Mouse (Mus musculus) heart, embryonic 16.5 days (tissue): ENCODE data around the gene Cd160. TPM values are rescaled to one million over a fixed set of nuclear protein-coding genes. Genes with fewer than 3 reads are reported as not detected.

Experiments used
- ATAC-seq: fragments of 200-750 bp; cut with Nextera tagmentation; replicated peaks from 2 replicates; pipeline ENCODE4 v1.8.0; 2017; ENCODE audit warnings: moderate number of reproducible peaks; ENCODE audit not compliant: insufficient read depth, low FRiP score; ENCODE audit errors: extremely low read depth
- H3K27ac ChIP-seq: fragments of 300-500 bp; sonication (generic); 2 replicates; pipeline ENCODE4 v1.5.1; 2014; ENCODE audit warnings: mild to moderate bottlenecking, low read length, control low read depth, moderate library complexity
- H3K27me3 ChIP-seq: fragments of 300-500 bp; sonication (generic); 2 replicates; pipeline ENCODE4 v1.6.1; 2014; ENCODE audit warnings: low read length, mixed read lengths; ENCODE audit not compliant: control insufficient read depth, insufficient read depth
- H3K36me3 ChIP-seq: fragments of 300-500 bp; sonication (generic); 2 replicates; pipeline ENCODE4 v1.6.1; 2014; ENCODE audit not compliant: control insufficient read depth, insufficient read depth
- H3K4me1 ChIP-seq: fragments of 300-500 bp; sonication (generic); 2 replicates; pipeline ENCODE4 v1.6.1; 2014; ENCODE audit warnings: low read length, mixed read lengths; ENCODE audit not compliant: control insufficient read depth, insufficient read depth
- H3K4me2 ChIP-seq: fragments of 300-500 bp; sonication (generic); 2 replicates; pipeline ENCODE4 v1.6.1; 2014; ENCODE audit warnings: low read depth, mild to moderate bottlenecking, control low read depth, low read length
- H3K4me3 ChIP-seq: fragments of 300-500 bp; sonication (generic); 2 replicates; pipeline ENCODE4 v1.5.1; 2014; ENCODE audit warnings: mild to moderate bottlenecking, control low read depth, low read length
- H3K9ac ChIP-seq: fragments of 300-500 bp; sonication (generic); 2 replicates; pipeline ENCODE4 v1.6.1; 2014; ENCODE audit warnings: low read length, control low read depth
- H3K9me3 ChIP-seq: fragments of 300-500 bp; sonication (generic); replicated peaks from 2 replicates; pipeline ENCODE4 v1.6.1; 2016; ENCODE audit warnings: low read length; ENCODE audit not compliant: control insufficient read depth
- WGBS: fragments of 180-500 bp; shearing (Covaris S2); extraction: QIAGEN DNeasy Blood & Tissue Kit; methylation state at CpG from one replicate; pipeline ENCODE4 v1.1.7; 2014; 5-methylcytosine and 5-hydroxymethylcytosine counted together
- polyA plus RNA-seq: library from polyadenylated mRNA; unstranded; fragments of >200 nt; fragmentation: Nextera tagmentation; extraction: Ambion mirVana; gene quantifications from 2 replicates; pipeline ENCODE4 v1.2.1, GENCODE M21; 2015

Gene Cd160
- polyA plus RNA-seq, 1 experiment from 2014 or later: 5.5 TPM

GRCm38 (mm10) chr3:96855833-96856232, 26.7 kb upstream of the Cd160 start:
- Histone ChIP-seq H3K9me3 (no peaks in the 10 kb centered on the region), H3K9ac (no peak overlapping the region), H3K36me3 (no peaks in the 10 kb centered on the region), H3K27ac (no peak overlapping the region), H3K4me2 (no peak overlapping the region), H3K4me1 (peaks cover 5% of the 10 kb centered on the region), H3K27me3 (no peaks in the 10 kb centered on the region), H3K4me3 (no peak overlapping the region)
- 73% methylated on average over 3 of the region's 3 CpGs for WGBS
- no peak for ATAC-seq

DNA sequence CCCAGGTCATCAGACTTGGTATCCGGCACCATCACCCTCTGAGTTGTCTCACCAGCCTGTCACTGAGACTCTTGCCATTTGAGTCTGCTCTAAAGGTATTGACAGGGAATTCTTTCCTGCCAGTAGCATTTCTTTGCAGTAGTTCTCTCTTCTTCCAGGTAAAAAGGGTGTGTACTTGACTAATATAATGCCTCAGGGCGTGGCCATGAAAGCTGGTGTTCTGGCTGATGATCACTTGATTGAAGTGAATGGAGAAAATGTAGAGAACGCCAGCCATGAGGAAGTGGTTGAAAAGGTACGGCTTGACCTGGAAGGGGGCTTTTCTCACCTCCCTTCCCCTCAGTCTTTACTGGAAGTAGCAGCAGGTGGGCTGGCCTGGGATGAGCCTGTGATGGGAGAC, 25.2 kb upstream of the Cd160 start:
- WGBS: 83% methylated on average over 4 of the region's 4 CpGs
- Histone ChIP-seq H3K36me3 (no peaks in the 10 kb centered on the region), H3K27me3 (no peaks in the 10 kb centered on the region), H3K4me3 (no peak overlapping the region), H3K9me3 (no peaks in the 10 kb centered on the region), H3K4me1 (peaks cover 5% of the 10 kb centered on the region), H3K27ac (no peak overlapping the region), H3K4me2 (no peak overlapping the region), H3K9ac (no peak overlapping the region)
- no peak for ATAC-seq

GRCm38 (mm10) chr3:96852561-96852960, 23.4 kb upstream of the Cd160 start:
- no peak for ATAC-seq
- Histone ChIP-seq H3K9me3 (no peaks in the 10 kb centered on the region), H3K9ac (no peak overlapping the region), H3K4me2 (no peak overlapping the region), H3K36me3 (no peaks in the 10 kb centered on the region), H3K27ac (no peak overlapping the region), H3K4me3 (no peak overlapping the region), H3K27me3 (no peaks in the 10 kb centered on the region), H3K4me1 (peaks cover 5% of the 10 kb centered on the region)
- 37% methylated on average over 6 of the region's 6 CpGs for WGBS

GRCm38 (mm10) chr3:96849168-96849727, 20.1 kb upstream of the Cd160 start:
- Histone ChIP-seq H3K4me3 (no peak overlapping the region), H3K4me2 (no peak overlapping the region), H3K27ac (no peak overlapping the region), H3K4me1 (peaks cover 5% of the 10 kb centered on the region), H3K36me3 (no peaks in the 10 kb centered on the region), H3K9ac (no peak overlapping the region), H3K27me3 (no peaks in the 10 kb centered on the region), H3K9me3 (no peaks in the 10 kb centered on the region)
- WGBS: 75% methylated on average over 2 of the region's 2 CpGs
- ATAC-seq: no peak

GRCm38 (mm10) chr3:96848470-96848869, 19.3 kb upstream of the Cd160 start:
- H3K9me3 ChIP-seq: no peaks in the 10 kb centered on the region
- H3K27ac ChIP-seq: peak overlapping the region; percentile 27; the same call in 1 of the 2 replicates
- 72% methylated on average over 7 of the region's 8 CpGs for WGBS
- ATAC-seq: no peak
- no peaks in the 10 kb centered on the region for H3K36me3 ChIP-seq
- no peak overlapping the region for H3K4me2 ChIP-seq
- H3K9ac ChIP-seq: no peak overlapping the region
- no peak overlapping the region for H3K4me3 ChIP-seq
- peaks cover 5% of the 10 kb centered on the region for H3K4me1 ChIP-seq
- no peaks in the 10 kb centered on the region for H3K27me3 ChIP-seq

DNA sequence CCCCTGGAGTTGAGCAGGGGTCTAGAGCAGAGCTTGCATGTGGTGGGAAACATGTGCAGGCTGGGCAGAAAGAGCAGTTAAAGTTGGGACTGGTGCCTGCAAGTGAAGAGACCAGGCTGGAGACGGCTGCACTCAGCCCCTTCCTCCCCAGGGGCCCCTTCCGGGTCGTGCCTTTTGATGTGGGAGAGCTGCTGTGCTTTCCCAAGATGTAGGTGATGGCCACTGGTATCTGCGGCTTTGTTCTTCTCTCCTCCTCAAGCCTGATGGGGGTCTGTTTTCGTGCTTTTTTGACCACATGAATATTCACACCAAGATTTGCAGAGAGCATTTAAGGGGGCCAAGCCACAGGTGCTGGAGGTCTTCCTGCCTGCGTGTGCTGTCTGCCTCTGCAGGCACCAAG, 18.5 kb upstream of the Cd160 start:
- peak overlapping the region; percentile 39; the same call in 1 of the 2 replicates for H3K27ac ChIP-seq
- 25% methylated on average over 6 of the region's 6 CpGs for WGBS
- H3K36me3 ChIP-seq: no peaks in the 10 kb centered on the region
- peaks cover 1% of the 10 kb centered on the region for H3K4me1 ChIP-seq
- H3K4me3 ChIP-seq: no peak overlapping the region
- no peaks in the 10 kb centered on the region for H3K27me3 ChIP-seq
- no peak overlapping the region for H3K4me2 ChIP-seq
- no peak; the same call in 1 of the 2 replicates for ATAC-seq
- no peak overlapping the region for H3K9ac ChIP-seq
- H3K9me3 ChIP-seq: no peaks in the 10 kb centered on the region

DNA sequence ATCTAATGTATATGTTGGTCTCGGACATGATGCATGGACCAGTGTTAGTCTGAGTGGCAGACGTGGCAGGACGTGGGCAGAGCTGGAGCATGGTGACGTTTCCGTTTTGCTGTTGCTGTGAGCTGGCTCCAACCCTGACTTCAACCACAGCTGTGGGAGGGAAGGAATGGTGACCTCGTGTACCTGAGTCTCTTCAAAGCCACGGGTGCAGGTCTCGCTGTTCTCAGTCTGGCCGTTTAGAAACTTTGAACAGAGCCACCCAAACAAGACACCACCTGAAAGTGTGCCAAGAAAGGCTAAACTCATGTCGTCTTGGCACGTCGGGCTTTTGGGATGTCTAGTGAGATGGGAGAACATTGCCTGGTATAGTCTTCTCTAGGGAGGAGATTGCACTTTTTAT, 17.8 kb upstream of the Cd160 start:
- H3K4me2 ChIP-seq: no peak overlapping the region
- H3K9ac ChIP-seq: no peak overlapping the region
- peak overlapping the region; percentile 39; the same call in 1 of the 2 replicates for H3K27ac ChIP-seq
- WGBS: 81% methylated on average over 12 of the region's 12 CpGs
- H3K36me3 ChIP-seq: no peaks in the 10 kb centered on the region
- no peaks in the 10 kb centered on the region for H3K9me3 ChIP-seq
- no peak for ATAC-seq
- no peak overlapping the region for H3K4me3 ChIP-seq
- H3K27me3 ChIP-seq: no peaks in the 10 kb centered on the region
- H3K4me1 ChIP-seq: no peaks in the 10 kb centered on the region; the same call in 1 of the 2 replicates

DNA sequence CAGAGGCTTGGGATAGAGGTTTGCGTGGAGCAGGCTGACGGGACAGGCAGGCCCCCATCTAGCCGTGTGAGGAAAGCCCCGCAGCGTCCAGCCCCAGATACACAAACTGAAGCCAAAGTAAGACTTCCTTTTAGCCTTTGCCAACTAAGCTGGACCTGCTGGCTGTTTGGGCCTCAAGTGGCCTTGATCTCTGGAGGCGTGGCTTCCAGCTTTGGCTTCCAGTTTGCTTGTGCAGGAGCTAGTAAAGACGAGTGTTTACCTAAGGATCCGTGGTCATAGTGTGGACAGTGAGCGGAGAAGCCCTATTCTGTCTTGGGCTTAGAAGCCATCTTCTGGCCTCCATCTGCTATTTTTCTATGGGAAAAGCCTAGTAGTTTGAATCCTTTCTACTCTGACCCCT, 16.7 kb upstream of the Cd160 start:
- Histone ChIP-seq H3K4me2 (no peak overlapping the region), H3K36me3 (no peaks in the 10 kb centered on the region), H3K27me3 (no peaks in the 10 kb centered on the region), H3K9ac (no peak overlapping the region), H3K4me3 (no peak overlapping the region), H3K27ac (no peak overlapping the region), H3K4me1 (no peaks in the 10 kb centered on the region; the same call in 1 of the 2 replicates), H3K9me3 (no peaks in the 10 kb centered on the region)
- no peak for ATAC-seq
- 77% methylated on average over 9 of the region's 9 CpGs for WGBS

DNA sequence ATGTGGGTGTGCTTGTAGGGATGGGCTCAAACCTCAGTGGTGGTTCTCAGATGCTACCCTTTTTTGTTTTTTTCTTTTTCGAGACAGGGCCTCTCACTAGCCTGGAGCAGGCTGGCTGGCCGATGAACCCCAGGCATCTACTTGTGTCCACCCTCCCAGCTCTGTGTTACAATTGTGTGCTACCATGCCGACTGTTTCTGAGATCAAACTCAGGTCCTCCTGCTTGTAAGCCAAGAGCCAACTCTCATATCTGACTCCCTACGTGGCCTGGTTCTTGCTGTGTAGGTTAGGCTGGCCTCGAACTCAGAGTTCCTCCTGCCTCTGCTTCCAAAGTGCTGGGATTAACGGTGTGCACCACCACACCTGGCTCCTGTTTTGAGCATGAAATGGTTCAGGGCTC, 16.0 kb upstream of the Cd160 start:
- 90% methylated on average over 6 of the region's 6 CpGs for WGBS
- Histone ChIP-seq H3K4me1 (no peaks in the 10 kb centered on the region; the same call in 1 of the 2 replicates), H3K9ac (no peak overlapping the region), H3K9me3 (no peaks in the 10 kb centered on the region), H3K4me2 (no peak overlapping the region), H3K4me3 (no peak overlapping the region), H3K27me3 (no peaks in the 10 kb centered on the region), H3K27ac (no peak overlapping the region), H3K36me3 (no peaks in the 10 kb centered on the region)
- ATAC-seq: no peak
